Comparison of ENCODE assay signal across 8 mouse cellular contexts in the genomic region with DNA sequence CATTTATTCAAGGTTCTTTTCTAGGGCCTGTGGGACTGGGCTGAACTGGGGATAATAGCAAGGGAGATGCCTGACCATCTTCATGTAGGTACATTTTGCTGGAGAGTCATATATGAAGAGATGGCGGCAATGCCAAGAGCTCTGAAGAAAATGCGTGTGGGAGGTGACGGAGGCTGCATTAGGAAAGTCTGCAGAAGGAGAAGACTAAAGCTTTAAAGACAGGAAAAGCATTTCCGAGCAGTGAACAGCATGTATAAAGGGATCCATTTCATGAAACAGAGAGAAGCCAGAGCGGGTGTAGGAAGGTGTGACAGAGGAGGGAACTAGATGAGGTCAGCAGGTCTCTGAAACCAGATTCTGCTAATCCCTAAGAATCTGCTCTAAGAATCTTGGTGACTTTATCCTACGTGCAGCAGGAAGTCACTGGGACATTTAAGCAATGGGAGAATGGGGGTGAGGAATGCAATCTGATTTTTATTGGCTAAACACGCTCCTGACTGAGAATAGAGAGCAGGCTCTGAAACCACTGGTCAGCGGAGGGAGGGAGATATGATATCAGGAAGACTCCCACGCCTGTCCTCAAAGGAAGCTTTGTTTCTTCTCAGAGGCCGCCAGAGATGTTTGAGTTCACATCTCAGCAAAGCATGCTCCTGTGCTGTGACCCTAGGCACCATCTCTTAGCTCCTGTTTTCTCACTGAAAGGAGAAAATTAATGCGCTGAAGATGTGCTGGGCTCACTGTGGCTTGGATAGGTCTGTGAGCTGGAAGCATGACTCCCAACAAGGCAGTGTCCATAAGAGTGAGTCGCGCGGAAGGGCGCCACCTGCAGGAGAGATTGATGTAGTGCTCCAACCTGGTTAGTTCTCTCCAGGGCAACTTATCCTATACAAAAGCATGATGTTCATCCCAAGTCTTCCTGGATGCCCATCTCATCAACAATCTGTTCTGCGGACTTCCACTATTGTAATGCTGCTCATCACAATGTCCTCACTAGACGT. TPM values are rescaled to one million over a fixed set of nuclear protein-coding genes. Genes with fewer than 3 reads are reported as not detected.
DNase-seq lines count a peak whose midpoint lies in the region; ATAC-seq and TF ChIP-seq lines count a peak whose summit lies in the region.

No protein-coding gene starts in this region.

- H3K9ac ChIP-seq in forebrain, embryonic 14.5 days (ENCODE audit: low read length) = no peak overlapping the region
- H3K9ac ChIP-seq in intestine, postnatal 0 days (ENCODE audit: low read depth, low read length) = no peak overlapping the region

- no peak overlapping the region for H3K4me2 ChIP-seq in forebrain, embryonic 14.5 days (ENCODE audit: low read length)
- no peak overlapping the region for H3K4me2 ChIP-seq in intestine, postnatal 0 days (replicated peaks; ENCODE audit: low read depth)

- no peaks in the 10 kb centered on the region for H3K4me1 ChIP-seq in spleen, adult 2 months (ENCODE audit: control insufficient read depth, insufficient read depth, insufficient read length)
- no peaks in the 10 kb centered on the region for H3K4me1 ChIP-seq in forebrain, embryonic 14.5 days (ENCODE audit: control insufficient read depth, insufficient read depth, low read length)
- peaks cover 3% of the 10 kb centered on the region; the same call in 1 of the 2 replicates for H3K4me1 ChIP-seq in intestine, postnatal 0 days (replicated peaks; ENCODE audit: control insufficient read depth, insufficient read depth, low read length)

- peak; percentile 35; the same call in 1 of the 2 replicates for TF ChIP-seq CTCF in spleen, adult 2 months (IDR thresholded peaks at IDR 0.05; ENCODE audit: extremely low read depth, insufficient read depth, insufficient read length, insufficient replicate concordance)
- TF ChIP-seq CTCF in intestine, postnatal 0 days (IDR thresholded peaks at IDR 0.05; ENCODE audit: low read depth) = peak; percentile 93

- no peak overlapping the region for H3K27ac ChIP-seq in spleen, adult 2 months (ENCODE audit: insufficient read depth, low read length)
- no peak overlapping the region for H3K27ac ChIP-seq in forebrain, embryonic 14.5 days (ENCODE audit: low read depth, low read length)
- no peak overlapping the region for H3K27ac ChIP-seq in intestine, postnatal 0 days (ENCODE audit: low read depth, low read length)

- no peak overlapping the region for H3K4me3 ChIP-seq in spleen, adult 2 months (ENCODE audit: extremely low read depth, insufficient read depth, insufficient read length)
- H3K4me3 ChIP-seq in forebrain, embryonic 14.5 days (ENCODE audit: low read depth, low read length) = no peak overlapping the region
- H3K4me3 ChIP-seq in intestine, postnatal 0 days (ENCODE audit: low read depth, low read length) = no peak overlapping the region

- no peaks in the 10 kb centered on the region for H3K27me3 ChIP-seq in spleen, adult 2 months (ENCODE audit: control insufficient read depth, insufficient read depth, low read length)
- H3K27me3 ChIP-seq in forebrain, embryonic 14.5 days (replicated peaks; ENCODE audit: control insufficient read depth, insufficient read depth, low read length) = no peaks in the 10 kb centered on the region
- no peaks in the 10 kb centered on the region for H3K27me3 ChIP-seq in intestine, postnatal 0 days (replicated peaks; ENCODE audit: control insufficient read depth, insufficient read depth, low read length)

- WGBS in spleen, adult 2 months = 63% methylated on average over 17 of the region's 17 CpGs
- 46% methylated on average over 17 of the region's 17 CpGs for WGBS in forebrain, embryonic 14.5 days
- WGBS in intestine, postnatal 0 days = 39% methylated on average over 17 of the region's 17 CpGs

- no peaks in the 10 kb centered on the region for H3K9me3 ChIP-seq in forebrain, embryonic 14.5 days (replicated peaks; ENCODE audit: control insufficient read depth, low read length)
- H3K9me3 ChIP-seq in intestine, postnatal 0 days (ENCODE audit: control insufficient read depth) = 0 out of 2 replicates have a peak, but pooled peaks cover 3% of the 10 kb centered on the region

- no peak for TF ChIP-seq POLR2A in spleen, adult 2 months (IDR thresholded peaks at IDR 0.05; ENCODE audit: low read depth, low read length)

- DNase-seq in adrenal gland, adult 2 months = peak; percentile 52
- DNase-seq in adrenal gland, adult 8-10 months = no peak
- DNase-seq in spleen, adult 2 months (ENCODE audit: low read depth in 1 of 2, low spot score in 2 of 2) = no peak
- DNase-seq in spleen, postnatal 36 days (ENCODE audit: low spot score in 2 of 2) = no peak
- DNase-seq in forebrain, embryonic 14.5 days (ENCODE audit: low spot score) = peak; percentile 56
- DNase-seq in testis, postnatal 10 days (ENCODE audit: low spot score) = peak; percentile 77

- ATAC-seq in forebrain, embryonic 14.5 days = peak; percentile 40; the same call in 1 of the 2 replicates
- no peak for ATAC-seq in intestine, postnatal 0 days
- peak; percentile 60 for ATAC-seq in megakaryocyte-erythroid progenitor cell, adult 5-6 weeks (replicated peaks; ENCODE audit: low FRiP score, low TSS enrichment, poor library complexity, severe bottlenecking)

- H3K36me3 ChIP-seq in spleen, adult 2 months (ENCODE audit: control insufficient read depth, insufficient read depth, low read length) = no peaks in the 10 kb centered on the region
- H3K36me3 ChIP-seq in forebrain, embryonic 14.5 days (ENCODE audit: control insufficient read depth, insufficient read depth, low read length) = no peaks in the 10 kb centered on the region
- no peaks in the 10 kb centered on the region for H3K36me3 ChIP-seq in intestine, postnatal 0 days (ENCODE audit: control insufficient read depth, insufficient read depth)

RNA-seq across cellular contexts. Expression of a gene that starts 6.8 kb away (rescaled TPM):
- total RNA-seq in adrenal gland, adult 2 months (2021) = 1 to 10 TPM; 5.2 to 7.4 TPM
- 3.0 and 3.4 TPM in 2 replicates for polyA plus RNA-seq in adrenal gland, adult 2 months (2012; rRNA removed)
- 10 to 100 TPM in 2 of 4 experiments, 1 to 10 TPM in 2; 5.6 to 10.8 (median 8.8) TPM for total RNA-seq in adrenal gland, adult 8-10 months (2022)
- polyA plus RNA-seq in spleen, adult 2 months (2012; rRNA removed) = 2.2 and 2.8 TPM in 2 replicates
- polyA plus RNA-seq in forebrain, embryonic 14.5 days (2014; fragmentation: Nextera tagmentation; extraction: Ambion mirVana) = 13.4 and 17.0 TPM in 2 replicates
- 3.2 TPM in 2 replicates for polyA plus RNA-seq in intestine, postnatal 0 days (2015; fragmentation: Nextera tagmentation; extraction: Ambion mirVana)
- 0.99 and 1.9 TPM in 2 replicates for total RNA-seq in megakaryocyte-erythroid progenitor cell, adult 5-6 weeks (2014; fragmentation: Nextera tagmentation)
- total RNA-seq in megakaryocyte-erythroid progenitor cell, adult 5-6 weeks (2017) = 0.52 and 0.57 TPM in 2 replicates

RNA-seq across cellular contexts. Expression of a gene that starts 40.9 kb away (rescaled TPM):
- total RNA-seq in adrenal gland, adult 2 months (2021) = not detected
- polyA plus RNA-seq in adrenal gland, adult 2 months (2012; rRNA removed) = not detected in 2 replicates
- under 1 TPM in 1 of 4 experiments, not detected in 3; 0.54 TPM for total RNA-seq in adrenal gland, adult 8-10 months (2022)
- 6.4 and 12.1 TPM in 2 replicates for polyA plus RNA-seq in spleen, adult 2 months (2012; rRNA removed)
- polyA plus RNA-seq in forebrain, embryonic 14.5 days (2014; fragmentation: Nextera tagmentation; extraction: Ambion mirVana) = 0.63 and 0.75 TPM in 2 replicates
- 0.21 TPM in 1 of 2 replicates, not detected in the other for polyA plus RNA-seq in intestine, postnatal 0 days (2015; fragmentation: Nextera tagmentation; extraction: Ambion mirVana)
- not detected in 2 replicates for total RNA-seq in megakaryocyte-erythroid progenitor cell, adult 5-6 weeks (2014; fragmentation: Nextera tagmentation)
- total RNA-seq in megakaryocyte-erythroid progenitor cell, adult 5-6 weeks (2017) = not detected in 2 replicates

RNA-seq across cellular contexts. Expression of a gene that starts 44.5 kb away (rescaled TPM):
- 1,000 to 10,000 TPM; 1,707 to 1,770 TPM for total RNA-seq in adrenal gland, adult 2 months (2021)
- 1,248 and 1,571 TPM in 2 replicates for polyA plus RNA-seq in adrenal gland, adult 2 months (2012; rRNA removed)
- 1,000 to 10,000 TPM in 1 of 4 experiments, 100 to 1,000 TPM in 3; 528 to 1,532 (median 627) TPM for total RNA-seq in adrenal gland, adult 8-10 months (2022)
- polyA plus RNA-seq in spleen, adult 2 months (2012; rRNA removed) = 85,032 and 127,038 TPM in 2 replicates
- 5,936 and 7,230 TPM in 2 replicates for polyA plus RNA-seq in forebrain, embryonic 14.5 days (2014; fragmentation: Nextera tagmentation; extraction: Ambion mirVana)
- polyA plus RNA-seq in intestine, postnatal 0 days (2015; fragmentation: Nextera tagmentation; extraction: Ambion mirVana) = 860 and 1,295 TPM in 2 replicates
- total RNA-seq in megakaryocyte-erythroid progenitor cell, adult 5-6 weeks (2014; fragmentation: Nextera tagmentation) = 268 and 358 TPM in 2 replicates
- total RNA-seq in megakaryocyte-erythroid progenitor cell, adult 5-6 weeks (2017) = 121 and 343 TPM in 2 replicates

RNA-seq across cellular contexts. Expression of a gene that starts 54.0 kb away (rescaled TPM):
- total RNA-seq in adrenal gland, adult 2 months (2021) = under 1 TPM in 1 of 2 experiments, not detected in 1; 0.75 TPM
- polyA plus RNA-seq in adrenal gland, adult 2 months (2012; rRNA removed) = 0.36 TPM in 1 of 2 replicates, not detected in the other
- not detected for total RNA-seq in adrenal gland, adult 8-10 months (2022)
- polyA plus RNA-seq in spleen, adult 2 months (2012; rRNA removed) = 51.0 and 62.0 TPM in 2 replicates
- polyA plus RNA-seq in forebrain, embryonic 14.5 days (2014; fragmentation: Nextera tagmentation; extraction: Ambion mirVana) = 1.1 and 1.6 TPM in 2 replicates
- not detected in 2 replicates for polyA plus RNA-seq in intestine, postnatal 0 days (2015; fragmentation: Nextera tagmentation; extraction: Ambion mirVana)
- total RNA-seq in megakaryocyte-erythroid progenitor cell, adult 5-6 weeks (2014; fragmentation: Nextera tagmentation) = not detected in 2 replicates
- not detected in 2 replicates for total RNA-seq in megakaryocyte-erythroid progenitor cell, adult 5-6 weeks (2017)

RNA-seq across cellular contexts. Expression of a gene that starts 57.5 kb away (rescaled TPM):
- 1,000 to 10,000 TPM; 2,365 to 2,621 TPM for total RNA-seq in adrenal gland, adult 2 months (2021)
- 1,833 and 2,428 TPM in 2 replicates for polyA plus RNA-seq in adrenal gland, adult 2 months (2012; rRNA removed)
- 1,000 to 10,000 TPM in 1 of 4 experiments, 100 to 1,000 TPM in 3; 803 to 2,295 (median 899) TPM for total RNA-seq in adrenal gland, adult 8-10 months (2022)
- polyA plus RNA-seq in spleen, adult 2 months (2012; rRNA removed) = 52,565 and 79,309 TPM in 2 replicates
- polyA plus RNA-seq in forebrain, embryonic 14.5 days (2014; fragmentation: Nextera tagmentation; extraction: Ambion mirVana) = 2,348 and 2,639 TPM in 2 replicates
- polyA plus RNA-seq in intestine, postnatal 0 days (2015; fragmentation: Nextera tagmentation; extraction: Ambion mirVana) = 405 and 624 TPM in 2 replicates
- total RNA-seq in megakaryocyte-erythroid progenitor cell, adult 5-6 weeks (2014; fragmentation: Nextera tagmentation) = 247 and 283 TPM in 2 replicates
- 19.7 and 99.3 TPM in 2 replicates for total RNA-seq in megakaryocyte-erythroid progenitor cell, adult 5-6 weeks (2017)

Comparison
In these comparisons a context has a peak if more than half of its experiments do, and no peak if none do; other contexts are left out.
1. DNase-seq: peak in adrenal gland, adult 2 months (single experiment), forebrain, embryonic 14.5 days (single experiment) and testis, postnatal 10 days (single experiment); none in adrenal gland, adult 8-10 months (single experiment), spleen, adult 2 months (0 of 2) and spleen, postnatal 36 days (0 of 2).
2. RNA of a gene that starts 44.5 kb away (polyA plus RNA-seq): 85,032 to 127,038 TPM in spleen, adult 2 months; 5,936 to 7,230 TPM in forebrain, embryonic 14.5 days, 1,248 to 1,571 TPM in adrenal gland, adult 2 months and 860 to 1,295 TPM in intestine, postnatal 0 days; every median in the first group is over 10 times any median in the second.